Mouse (Mus musculus) hindlimb bud, embryonic 11.5 days (tissue): ENCODE data around the gene BC037034.

Experiments
- DNase-seq: peaks from one replicate; pipeline ENCODE4 v3.0.0-alpha.2; 2012; ENCODE audit warnings: low read depth, low spot score; ENCODE audit errors: extremely low spot score

BC037034 gene

GRCm38 (mm10) chr5:138262582-138263240 lies 1.1 kb downstream of the BC037034 start:
- no peak for DNase-seq

DNA sequence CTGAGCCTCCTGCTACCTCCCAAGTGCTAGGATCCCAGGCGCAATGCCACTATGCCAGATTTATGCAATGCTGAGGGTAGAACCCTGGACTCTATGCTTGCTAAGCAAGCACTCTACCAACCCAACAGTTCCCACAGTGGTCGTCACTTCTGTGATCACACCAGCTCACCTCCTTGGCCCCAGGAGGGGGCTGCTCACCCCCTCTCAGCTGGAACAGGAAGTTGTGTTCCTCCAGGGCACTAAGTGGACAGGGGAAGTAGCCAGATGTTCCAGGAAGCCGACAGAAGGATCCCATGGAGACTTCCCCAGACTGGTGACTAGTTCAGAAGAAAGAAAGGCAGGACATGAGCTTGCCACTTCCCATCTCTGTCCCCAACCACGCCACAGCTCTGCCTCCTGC lies 1.8 kb downstream of the BC037034 start:
- no peak for DNase-seq

DNA sequence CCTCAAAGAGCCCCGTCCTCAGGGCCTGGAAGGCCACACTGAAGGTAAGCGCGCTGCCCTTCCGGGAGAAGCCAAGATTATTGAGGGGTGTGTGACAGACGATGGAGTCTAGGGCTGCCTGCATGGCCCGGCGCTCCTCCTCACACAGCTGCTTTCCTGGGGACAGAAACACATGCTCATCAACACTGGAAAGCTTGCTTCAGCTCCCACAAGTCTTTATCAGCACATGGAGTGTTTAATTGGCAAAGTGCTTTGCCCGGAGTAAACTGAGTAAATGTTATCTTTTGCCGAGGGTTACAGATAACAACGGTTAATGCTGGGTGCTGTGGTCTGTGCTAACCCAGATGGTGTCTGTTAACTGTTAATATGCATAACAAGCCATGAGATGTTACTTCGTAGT lies 3.0 kb downstream of the BC037034 start:
- DNase-seq: no peak

DNA sequence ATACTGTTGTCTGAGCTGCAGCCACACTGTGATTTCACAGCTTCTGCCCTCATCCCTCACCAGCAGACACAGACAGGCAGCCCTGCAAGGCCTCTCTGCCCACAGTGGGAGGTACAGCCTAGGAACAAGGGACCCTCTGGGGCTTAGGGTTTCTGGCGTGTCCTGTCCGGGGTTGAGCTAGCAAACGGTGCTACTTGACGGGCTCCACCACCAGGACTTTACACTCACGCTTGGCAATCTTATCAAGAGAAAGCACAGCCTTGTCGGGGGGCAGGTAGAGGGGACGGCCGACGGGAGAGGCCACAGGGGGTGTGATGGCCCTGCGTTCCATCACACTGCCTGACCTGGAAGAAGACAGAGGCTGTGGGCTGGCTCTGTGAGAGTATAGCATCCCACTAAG lies 3.8 kb downstream of the BC037034 start:
- DNase-seq: no peak

DNA sequence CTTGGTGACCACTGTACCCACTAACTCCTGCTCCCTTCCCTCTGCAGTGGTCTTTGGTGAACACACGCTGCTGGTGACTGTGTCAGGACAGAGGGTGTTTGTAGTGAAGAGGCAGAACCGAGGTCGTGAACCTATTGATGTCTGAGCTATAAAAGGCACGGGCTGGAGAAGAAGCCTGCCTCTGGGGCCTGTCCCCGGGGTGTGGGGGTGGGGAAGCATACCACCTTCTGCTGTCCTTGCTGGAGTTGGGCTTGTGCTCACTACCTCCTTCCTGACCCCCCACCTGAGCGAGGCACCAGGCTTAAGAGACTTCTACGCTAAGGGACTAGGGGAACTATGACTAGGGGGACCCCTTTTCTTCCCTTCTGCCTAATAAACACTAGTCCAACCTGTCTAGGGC lies 4.8 kb downstream of the BC037034 start:
- no peak for DNase-seq

DNA sequence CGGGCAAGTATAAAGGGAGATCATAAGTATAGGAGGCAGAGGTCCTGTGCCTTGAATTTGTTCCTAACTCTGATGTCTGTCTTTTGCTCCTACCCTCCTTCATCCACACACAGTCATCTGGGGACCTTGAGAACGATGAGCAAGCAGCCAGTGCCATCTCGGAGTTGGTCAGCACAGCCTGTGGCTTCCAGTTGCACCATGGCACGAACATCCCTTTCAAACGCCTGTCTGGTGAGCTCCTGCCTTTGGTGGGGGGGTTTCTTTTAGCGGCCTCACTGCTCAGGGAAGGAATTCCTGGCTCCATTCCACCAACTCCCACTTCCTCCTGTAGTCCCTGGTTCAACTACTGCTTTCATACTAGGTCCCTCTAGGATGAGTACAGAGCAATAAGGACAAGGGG lies 5.3 kb downstream of the BC037034 start:
- no peak for DNase-seq

- DNase-seq: no peak
These were observed 5.8 kb downstream of the BC037034 start for GRCm38 (mm10) chr5:138258078-138258477.

DNA sequence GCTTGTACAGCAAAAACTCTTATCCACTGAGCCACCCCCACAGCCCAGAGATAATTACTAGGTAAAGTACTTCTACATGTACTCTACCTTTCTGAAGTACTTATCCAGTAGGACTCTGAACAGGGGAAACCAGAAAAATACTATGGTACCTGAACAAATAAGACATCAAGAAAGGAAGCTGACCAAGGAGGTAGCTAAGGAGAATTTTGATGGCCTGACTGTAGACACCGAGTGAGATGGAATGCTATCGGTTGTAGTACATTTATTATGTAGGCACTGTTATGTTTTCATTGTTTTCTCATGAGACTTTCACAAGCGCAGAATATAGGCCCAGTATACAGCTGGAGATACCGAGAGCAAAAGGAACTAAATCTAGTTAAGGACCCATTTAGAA lies 6.3 kb downstream of the BC037034 start:
- DNase-seq: no peak

DNA sequence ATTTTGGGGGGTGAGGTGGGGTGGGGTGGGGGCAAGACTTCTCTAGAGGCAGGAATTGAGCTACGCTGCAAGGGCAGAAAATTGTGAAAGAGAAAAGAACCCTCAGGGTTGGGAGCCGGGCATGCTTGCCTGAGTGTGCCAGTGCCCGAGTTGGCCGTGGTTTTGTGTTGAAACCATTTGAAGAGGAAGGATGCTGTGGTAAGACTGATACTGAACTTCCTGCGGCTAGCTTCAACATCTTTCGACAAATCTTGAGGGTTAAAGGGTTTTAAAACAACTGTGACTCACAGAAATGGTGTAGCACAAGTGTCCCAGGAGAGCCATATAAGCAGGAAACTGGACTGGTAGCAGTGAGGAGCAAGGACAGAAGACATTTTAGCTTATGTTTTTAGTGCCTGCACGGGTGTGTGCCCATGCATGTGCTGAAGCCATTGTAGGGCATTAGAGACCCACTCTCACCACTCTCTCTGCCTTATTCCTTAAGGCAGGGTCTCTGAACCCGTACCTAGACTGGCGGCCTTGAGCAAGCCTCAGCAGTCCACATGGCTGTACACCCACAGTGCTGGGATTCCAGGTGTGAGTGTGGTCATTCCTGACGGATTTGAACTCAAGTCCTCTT lies 6.8 kb downstream of the BC037034 start:
- DNase-seq: no peak

DNA sequence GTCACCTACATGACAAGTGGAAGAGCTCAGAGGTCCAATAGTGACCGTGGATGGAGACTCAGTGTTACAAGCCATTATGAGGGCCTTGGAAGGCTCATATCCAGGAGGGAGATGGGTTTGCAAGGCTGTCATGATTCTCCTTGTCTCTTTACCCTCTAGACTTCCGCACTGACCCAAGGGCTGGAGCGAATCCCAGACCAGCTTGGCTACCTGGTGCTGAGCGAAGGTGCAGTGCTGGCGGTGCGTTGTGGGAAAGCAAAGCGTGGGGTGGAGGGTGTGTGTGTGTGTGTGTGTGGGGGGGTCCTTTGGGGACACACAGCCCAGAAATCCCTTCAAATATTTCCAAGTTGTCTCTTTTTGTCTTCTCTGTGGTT lies 7.8 kb downstream of the BC037034 start:
- no peak for DNase-seq

DNA sequence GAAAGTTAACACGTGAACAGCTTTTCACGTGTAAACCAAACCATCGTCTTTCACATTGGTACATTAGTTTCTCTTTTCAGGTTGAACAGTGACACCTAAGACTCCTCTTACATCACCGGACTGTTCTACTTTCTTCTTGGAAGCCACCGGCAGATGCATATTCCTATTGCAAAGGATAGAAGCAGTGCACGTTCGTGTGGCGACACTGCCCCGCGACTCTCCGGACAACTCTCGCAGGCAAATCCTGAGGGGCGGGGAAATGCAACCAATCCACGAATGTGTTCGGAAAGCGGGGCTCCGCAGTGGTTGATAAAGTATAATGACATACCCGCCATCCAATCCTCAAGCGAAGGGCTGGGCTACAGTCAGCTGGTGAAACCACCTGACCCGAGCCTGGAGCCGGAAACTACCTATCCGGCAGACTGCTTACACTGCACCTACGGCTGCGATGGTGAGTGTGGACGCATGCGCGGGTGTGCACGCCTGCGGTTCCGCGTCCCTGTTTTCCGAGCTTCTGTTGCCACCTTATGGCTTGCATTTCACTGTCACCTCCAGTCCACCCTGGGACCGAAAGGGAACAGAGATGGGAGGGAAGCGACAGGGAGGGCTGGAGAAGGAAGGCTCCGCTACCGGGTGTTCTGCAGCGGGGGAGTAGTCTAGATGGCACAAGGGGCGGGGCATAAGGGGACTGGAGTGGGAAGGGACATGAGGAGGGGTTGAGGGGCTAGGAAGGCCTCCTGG lies 8.3 kb downstream of the BC037034 start, which contains the start of gene Lamtor4:
Gene Lamtor4 (plus strand): TSS at position 130 of the 741 bp plus-strand sequence.
- peak; percentile 89 for DNase-seq

- DNase-seq: no peak
These were observed 10.8 kb downstream of the BC037034 start for GRCm38 (mm10) chr5:138253061-138253460.

DNA sequence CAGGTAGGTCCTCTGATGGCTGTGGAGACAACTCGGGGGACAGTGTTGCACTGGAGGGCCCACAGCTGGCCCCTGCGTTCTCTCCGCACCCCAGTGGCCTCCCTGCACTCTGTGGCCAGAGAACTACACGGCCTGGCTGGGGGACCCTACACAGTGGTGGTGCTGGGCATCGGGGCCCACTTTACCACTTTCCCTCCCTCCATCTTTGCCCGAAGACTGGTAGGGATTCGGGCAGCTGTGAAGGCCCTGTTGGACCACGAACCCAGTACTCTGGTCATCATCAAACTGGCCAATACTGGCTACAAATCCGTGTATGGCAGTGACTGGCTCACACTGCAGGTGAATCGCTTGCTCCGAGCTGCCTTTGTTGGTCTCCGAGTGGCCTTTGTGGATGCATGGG lies 12.7 kb downstream of the BC037034 start:
- no peak for DNase-seq

DNA sequence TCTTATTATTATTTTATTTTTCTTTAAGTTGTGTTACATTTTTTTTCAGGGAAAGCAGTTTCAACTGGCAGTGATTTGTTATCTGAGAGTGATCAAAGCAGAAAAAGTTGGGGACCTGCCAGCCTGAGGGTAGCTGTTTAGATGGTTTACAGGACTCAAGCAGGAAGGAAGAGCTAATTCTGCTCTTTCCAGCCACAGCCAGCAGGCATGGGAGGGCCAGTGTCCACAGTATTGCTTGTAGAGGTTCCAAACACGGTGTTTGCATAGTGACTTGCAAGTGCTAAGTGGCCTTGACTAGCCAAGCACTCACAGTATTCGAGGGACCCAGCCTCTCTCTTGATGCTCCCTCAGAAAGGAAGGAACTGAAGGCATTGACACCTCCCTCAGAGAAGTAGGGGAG lies 22.3 kb downstream of the BC037034 start:
- DNase-seq: no peak

GRCm38 (mm10) chr5:138234224-138234623 lies 29.6 kb downstream of the BC037034 start:
- no peak for DNase-seq

GRCm38 (mm10) chr5:138233778-138234177 lies 30.1 kb downstream of the BC037034 start:
- no peak for DNase-seq

DNA sequence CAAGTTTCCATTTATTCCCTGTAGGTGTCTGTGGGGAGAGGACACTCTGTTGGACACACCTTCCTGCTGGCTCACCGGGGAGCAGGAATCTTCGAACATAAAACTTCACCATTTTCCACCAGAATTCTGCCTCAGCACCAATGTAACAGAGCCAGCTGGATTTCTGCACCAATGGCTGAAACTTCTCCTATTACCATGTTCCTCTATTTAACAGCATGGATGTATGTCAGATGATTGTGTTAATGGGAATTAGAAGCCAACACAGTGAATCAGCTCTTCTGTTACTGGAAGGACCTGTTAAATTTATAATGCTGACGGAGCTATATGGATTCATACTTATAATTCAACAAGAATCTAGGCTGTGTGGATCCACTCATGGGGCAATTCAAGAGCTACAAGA lies 34.3 kb downstream of the BC037034 start:
- no peak for DNase-seq

DNA sequence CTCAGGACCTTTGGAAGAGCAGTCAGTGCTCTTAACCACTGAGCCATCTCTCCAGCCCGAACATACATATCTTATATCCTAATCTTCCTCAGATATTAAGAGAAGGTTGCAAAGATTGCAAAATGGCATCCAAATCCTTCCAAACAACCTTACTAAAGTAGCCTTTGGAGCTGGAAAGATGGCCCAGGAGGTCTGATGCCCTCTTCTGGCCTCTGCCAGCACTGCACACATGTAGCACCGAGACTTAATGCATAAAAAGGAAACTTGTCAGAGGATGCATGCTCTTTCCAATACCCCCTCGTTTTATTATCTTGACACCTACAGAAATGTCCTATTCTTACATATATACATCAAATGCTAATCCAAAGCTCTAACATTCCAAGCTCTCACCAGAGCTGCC lies 35.8 kb downstream of the BC037034 start:
- no peak for DNase-seq

- no peak for DNase-seq
These were observed 36.5 kb downstream of the BC037034 start for GRCm38 (mm10) chr5:138227367-138227766.

DNA sequence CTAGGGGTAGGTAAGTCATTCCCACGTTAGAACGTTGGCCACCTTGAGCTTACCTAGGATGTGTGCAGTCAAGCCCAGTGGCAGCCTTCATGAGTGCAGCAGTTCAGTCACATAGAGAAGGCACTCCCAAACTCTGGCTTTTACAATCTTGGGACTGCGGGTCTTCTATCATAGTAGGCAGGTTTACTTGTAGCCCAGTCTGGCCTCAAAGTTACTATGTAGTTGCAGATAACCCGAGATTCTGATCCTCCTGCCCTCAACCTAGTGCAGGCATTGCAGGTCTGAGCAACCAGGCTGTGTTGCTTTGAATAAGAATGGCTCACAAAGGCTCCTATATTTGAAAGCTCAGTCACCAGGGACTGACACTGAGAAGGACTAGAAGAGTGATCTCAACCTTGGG lies 37.3 kb downstream of the BC037034 start:
- DNase-seq: no peak

GRCm38 (mm10) chr5:138225700-138226099 lies 38.1 kb downstream of the BC037034 start, which contains the start of gene Nxpe5:
Gene Nxpe5 (plus strand): TSS chr5:138225898.
- no peak for DNase-seq

DNA sequence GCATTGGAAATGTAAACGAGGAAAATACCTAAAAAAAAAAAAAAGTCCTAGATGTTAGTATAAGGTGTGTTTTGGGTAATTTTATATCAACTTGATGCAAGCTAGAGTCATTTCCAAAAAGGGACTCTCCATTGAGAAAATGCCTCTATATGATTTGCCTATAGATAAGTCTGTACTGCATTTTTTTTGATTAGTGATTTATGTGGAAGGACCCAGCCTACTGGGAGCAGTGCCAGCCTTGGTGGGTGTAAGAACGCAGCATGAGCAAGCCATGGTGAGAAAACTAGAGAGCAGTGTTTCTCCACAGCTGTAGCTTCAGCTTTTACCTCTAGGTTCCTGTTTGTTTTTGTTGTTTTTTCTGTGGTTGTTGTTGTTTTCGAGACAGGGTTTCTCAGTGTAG lies 40.5 kb downstream of the BC037034 start:
- no peak for DNase-seq
